Mouse (Mus musculus): ENCODE data around the gene Cd3eap. TPM values are rescaled to one million over a fixed set of nuclear protein-coding genes. Genes with fewer than 3 reads are reported as not detected.

Gene Cd3eap
- polyA plus RNA-seq, 1 experiment from 2014 or later = 15.0 TPM

DNA sequence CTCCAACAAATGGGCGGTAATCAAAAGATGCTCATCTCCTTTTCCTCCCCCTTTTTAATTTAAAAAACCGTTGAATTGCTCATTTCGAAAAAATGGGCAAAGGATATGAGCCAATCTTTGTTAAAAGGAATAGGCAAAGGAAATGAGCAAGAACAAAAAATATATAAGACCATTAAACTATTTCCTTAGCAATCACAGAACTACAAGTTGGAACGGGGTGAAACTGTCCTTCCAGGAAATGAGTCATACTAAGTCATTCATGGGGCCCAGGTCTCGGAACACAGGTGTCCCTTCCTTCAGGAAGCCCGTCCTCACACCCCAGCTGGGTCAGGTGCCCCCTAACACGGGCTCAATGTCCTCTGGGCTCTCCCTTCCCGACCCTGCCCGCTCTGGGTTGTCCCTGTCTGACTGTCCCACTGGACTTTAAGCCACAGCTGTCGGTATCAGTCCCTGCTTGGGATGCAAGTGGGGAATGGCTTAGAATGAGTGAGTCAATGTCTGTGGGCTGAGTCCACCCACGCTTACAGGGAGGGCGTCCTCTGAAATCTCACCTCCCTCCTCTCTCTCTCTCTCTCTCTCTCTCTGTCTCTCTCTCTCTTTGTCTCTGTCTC lies 14.9 kb downstream of the Cd3eap start, which contains the start of gene Ercc1:
TSS of gene Ercc1 (plus strand) at position 542 of the 611 bp plus-strand sequence.
- Histone ChIP-seq H3K4me2 (peak within 1 kb of the TSS; percentile 85), H3K9ac (peak within 1 kb of the TSS; percentile 67), H3K27ac (peak within 1 kb of the TSS; percentile 70; the same call in 1 of the 2 replicates), H3K36me3 (peaks cover 9% of the 10 kb centered on the region), H3K4me1 (replicated peaks) (peaks cover 42% of the 10 kb centered on the region), H3K4me3 (replicated peaks) (peak within 1 kb of the TSS; percentile 70), H3K9me3 (replicated peaks) (no peaks in the 10 kb centered on the region), H3K27me3 (peaks cover 46% of the 10 kb centered on the region)
- WGBS (ENCODE audit: insufficient replicate concordance) = 18% methylated on average over 12 of the region's 12 CpGs
- DNase-seq = no peak
- ATAC-seq (ENCODE audit: low read depth) = no peak

DNA sequence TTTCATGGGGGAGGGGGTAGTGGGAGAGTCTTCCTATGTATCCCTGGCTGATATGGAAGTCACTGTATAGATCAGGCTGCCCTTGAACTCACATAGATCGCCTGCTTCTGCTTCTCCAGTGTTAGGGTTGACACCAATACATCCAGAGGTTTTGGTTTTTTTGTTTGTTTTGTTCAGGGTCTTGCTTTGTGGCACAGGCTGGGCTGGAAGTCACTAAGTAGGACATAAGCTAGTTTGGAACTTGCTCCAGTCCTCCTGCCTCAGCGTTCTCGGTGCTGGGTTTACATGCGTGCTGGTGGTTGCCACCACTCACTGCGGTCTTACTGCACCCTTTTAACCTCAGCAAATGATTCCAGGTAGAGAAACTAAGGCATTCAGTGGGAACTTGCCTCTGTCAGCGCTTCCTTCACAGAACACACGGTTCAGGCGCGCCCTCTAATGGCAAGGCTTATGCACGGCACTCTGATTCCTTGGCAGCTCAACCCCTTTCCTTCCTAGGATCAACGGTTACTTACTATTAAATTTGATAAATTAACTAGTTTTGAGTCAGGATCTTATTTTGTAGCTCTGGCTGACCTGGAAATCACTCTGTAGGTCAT lies 16.0 kb downstream of the Cd3eap start:
- no peak for ATAC-seq (ENCODE audit: low read depth)
- WGBS (ENCODE audit: insufficient replicate concordance) = under 1% methylated on average over 11 of the region's 11 CpGs
- H3K27ac ChIP-seq = no peak overlapping the region
- H3K4me1 ChIP-seq (replicated peaks) = peaks cover 39% of the 10 kb centered on the region
- H3K9me3 ChIP-seq (replicated peaks) = no peaks in the 10 kb centered on the region
- H3K27me3 ChIP-seq = peaks cover 53% of the 10 kb centered on the region
- peak overlapping the region; percentile 56; the same call in 1 of the 2 replicates for H3K4me2 ChIP-seq
- H3K36me3 ChIP-seq = no peaks in the 10 kb centered on the region; the same call in 1 of the 2 replicates
- no peak overlapping the region for H3K9ac ChIP-seq
- H3K4me3 ChIP-seq (replicated peaks) = no peak overlapping the region
- DNase-seq = peak; percentile 46

DNA sequence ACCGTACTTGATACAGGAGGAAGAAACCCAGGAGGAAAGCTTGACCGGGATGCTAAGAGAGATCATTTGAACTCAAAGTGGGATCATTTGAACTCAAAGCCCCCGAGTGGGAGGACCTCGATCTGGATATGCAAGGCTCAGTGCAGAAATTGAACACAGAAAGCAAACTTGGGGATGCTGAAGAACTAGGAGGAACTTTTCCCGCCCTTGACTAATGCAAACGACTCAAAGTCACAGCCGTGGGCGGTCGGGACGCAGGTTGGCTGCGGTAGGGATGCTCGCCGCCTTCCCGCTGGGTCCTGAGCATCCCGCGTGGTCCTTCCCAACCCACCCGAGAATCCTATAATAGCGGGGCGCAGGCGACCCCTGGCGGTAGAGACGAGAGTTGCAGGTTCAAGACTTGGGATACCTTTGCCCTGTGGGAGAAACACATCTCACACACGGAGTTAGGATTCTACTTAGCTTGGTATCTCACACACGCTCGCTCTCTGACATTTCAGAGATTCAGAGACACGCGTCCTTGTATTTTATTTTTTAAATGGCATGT lies 16.7 kb downstream of the Cd3eap start:
- H3K27me3 ChIP-seq = peaks cover 60% of the 10 kb centered on the region
- peak overlapping the region; percentile 56 for H3K4me2 ChIP-seq
- H3K36me3 ChIP-seq = no peaks in the 10 kb centered on the region
- H3K9me3 ChIP-seq (replicated peaks) = no peaks in the 10 kb centered on the region
- under 1% methylated on average over 27 of the region's 27 CpGs for WGBS (ENCODE audit: insufficient replicate concordance)
- no peak overlapping the region for H3K27ac ChIP-seq
- H3K9ac ChIP-seq = peak overlapping the region; percentile 20; the same call in 1 of the 2 replicates
- no peak for DNase-seq
- ATAC-seq (ENCODE audit: low read depth) = no peak
- H3K4me3 ChIP-seq (replicated peaks) = peak overlapping the region; percentile 38
- peaks cover 43% of the 10 kb centered on the region for H3K4me1 ChIP-seq (replicated peaks)

DNA sequence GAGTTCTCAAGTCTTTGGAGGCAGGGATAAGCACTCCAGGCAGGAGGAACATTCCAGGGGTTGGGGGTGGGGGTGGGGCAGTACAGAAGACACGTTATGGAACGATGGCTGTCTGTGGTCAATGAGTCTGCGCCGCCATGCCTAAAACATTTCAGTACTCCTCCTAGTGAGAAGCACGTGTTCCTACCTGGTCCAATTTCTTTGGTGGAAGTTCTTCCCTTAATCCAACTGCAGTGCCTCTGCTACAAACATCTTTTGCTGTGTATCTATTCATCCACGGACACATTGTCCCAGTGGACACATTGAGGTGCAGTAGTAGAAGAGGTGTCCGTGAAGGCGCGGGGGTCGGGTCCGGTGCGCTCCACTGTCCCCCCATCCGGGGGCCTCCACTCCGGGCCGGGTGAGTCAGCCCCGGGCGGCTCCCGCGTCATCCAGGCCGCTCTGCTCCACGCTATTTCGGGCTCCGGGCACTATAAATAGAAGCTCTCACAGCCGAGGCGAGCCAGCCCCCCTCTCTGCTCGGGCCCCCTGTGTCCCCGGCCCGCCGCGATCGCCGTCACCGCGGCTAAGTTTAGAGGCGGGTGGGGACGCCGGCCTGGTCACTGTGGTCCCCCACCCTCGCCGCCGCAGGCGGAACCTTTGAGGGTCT lies 17.4 kb downstream of the Cd3eap start:
- peak overlapping the region; percentile 56 for H3K4me2 ChIP-seq
- no peaks in the 10 kb centered on the region for H3K9me3 ChIP-seq (replicated peaks)
- H3K9ac ChIP-seq = peak overlapping the region; percentile 20; the same call in 1 of the 2 replicates
- 2% methylated on average over 41 of the region's 41 CpGs for WGBS (ENCODE audit: insufficient replicate concordance)
- DNase-seq (no peak), ATAC-seq (ENCODE audit: low read depth) (no peak)
- no peak overlapping the region for H3K27ac ChIP-seq
- H3K4me3 ChIP-seq (replicated peaks) = peak overlapping the region; percentile 38
- peaks cover 43% of the 10 kb centered on the region for H3K4me1 ChIP-seq (replicated peaks)
- H3K36me3 ChIP-seq = no peaks in the 10 kb centered on the region
- H3K27me3 ChIP-seq = peaks cover 62% of the 10 kb centered on the region

DNA sequence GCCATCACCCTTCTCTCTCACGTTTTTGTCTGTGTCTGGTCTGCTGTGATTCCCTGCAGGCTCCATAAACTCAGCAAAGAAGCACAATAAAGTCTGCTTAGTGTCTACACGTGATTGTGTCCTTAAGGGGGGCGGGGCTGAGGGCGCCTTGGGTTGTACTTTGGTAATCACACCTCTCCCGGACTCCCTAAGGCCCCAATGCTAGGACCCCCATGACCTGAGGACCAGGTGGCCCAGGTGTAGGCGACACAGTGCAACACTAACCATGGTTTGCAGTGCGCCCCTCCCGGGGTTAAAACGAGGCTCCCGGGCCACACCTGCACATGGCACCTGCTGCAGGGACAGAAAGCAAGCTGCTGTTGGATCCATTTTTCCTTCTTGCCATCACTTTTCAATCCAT lies 18.0 kb downstream of the Cd3eap start:
- no peak overlapping the region for H3K4me3 ChIP-seq (replicated peaks)
- no peaks in the 10 kb centered on the region for H3K36me3 ChIP-seq
- no peak for DNase-seq
- H3K4me1 ChIP-seq (replicated peaks) = peaks cover 43% of the 10 kb centered on the region
- no peak overlapping the region for H3K4me2 ChIP-seq
- no peak overlapping the region for H3K9ac ChIP-seq
- WGBS (ENCODE audit: insufficient replicate concordance) = 20% methylated on average over 10 of the region's 10 CpGs
- no peak overlapping the region for H3K27ac ChIP-seq
- ATAC-seq (ENCODE audit: low read depth) = no peak
- H3K27me3 ChIP-seq = peaks cover 64% of the 10 kb centered on the region
- H3K9me3 ChIP-seq (replicated peaks) = no peaks in the 10 kb centered on the region

DNA sequence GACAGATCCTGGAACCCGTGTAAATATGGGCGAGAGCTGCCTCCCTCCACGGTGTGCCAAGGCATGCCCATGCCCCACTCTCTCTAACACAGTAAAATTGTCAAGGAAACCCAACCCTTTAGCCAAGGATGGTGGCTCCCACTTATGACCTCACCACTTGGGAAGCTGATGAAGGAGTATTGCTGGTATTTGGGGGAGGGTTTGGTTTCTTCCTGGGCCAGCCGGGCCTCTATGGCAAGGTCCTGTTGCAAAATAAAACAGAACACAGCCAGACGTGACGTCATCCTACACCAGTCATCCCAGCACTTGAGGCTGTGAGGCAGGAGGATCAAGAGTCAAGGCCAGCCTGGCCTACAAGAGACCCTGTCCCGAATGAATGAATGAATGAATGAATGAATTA lies 20.7 kb downstream of the Cd3eap start:
- no peaks in the 10 kb centered on the region for H3K9me3 ChIP-seq (replicated peaks)
- peaks cover 63% of the 10 kb centered on the region for H3K27me3 ChIP-seq
- H3K9ac ChIP-seq = no peak overlapping the region
- peaks cover 30% of the 10 kb centered on the region for H3K4me1 ChIP-seq (replicated peaks)
- ATAC-seq (ENCODE audit: low read depth) (no peak), DNase-seq (no peak)
- H3K4me2 ChIP-seq = no peak overlapping the region
- no peaks in the 10 kb centered on the region for H3K36me3 ChIP-seq
- H3K4me3 ChIP-seq (replicated peaks) = no peak overlapping the region
- H3K27ac ChIP-seq = no peak overlapping the region
- WGBS (ENCODE audit: insufficient replicate concordance) = 52% methylated on average over 7 of the region's 7 CpGs

DNA sequence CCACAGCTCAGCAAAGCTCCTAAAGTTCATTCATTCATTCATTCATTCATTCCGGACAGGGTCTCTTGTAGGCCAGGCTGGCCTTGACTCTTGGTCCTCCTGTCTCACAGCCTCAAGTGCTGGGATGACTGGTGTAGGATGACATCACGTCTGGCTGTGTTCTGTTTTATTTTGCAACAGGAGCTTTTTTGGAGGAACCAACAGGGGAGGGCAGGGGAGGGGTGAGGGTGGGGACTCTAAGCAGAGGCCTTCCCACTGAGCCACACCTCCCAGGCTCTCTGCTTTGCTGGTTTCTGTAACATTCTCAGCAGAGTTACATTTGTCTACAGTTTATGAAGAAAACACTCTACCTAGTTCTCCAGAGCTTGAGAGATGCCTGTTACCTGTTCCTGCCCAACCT lies 21.2 kb downstream of the Cd3eap start:
- H3K27me3 ChIP-seq = peaks cover 59% of the 10 kb centered on the region
- no peak for ATAC-seq (ENCODE audit: low read depth)
- 41% methylated on average over 2 of the region's 2 CpGs for WGBS (ENCODE audit: insufficient replicate concordance)

DNA sequence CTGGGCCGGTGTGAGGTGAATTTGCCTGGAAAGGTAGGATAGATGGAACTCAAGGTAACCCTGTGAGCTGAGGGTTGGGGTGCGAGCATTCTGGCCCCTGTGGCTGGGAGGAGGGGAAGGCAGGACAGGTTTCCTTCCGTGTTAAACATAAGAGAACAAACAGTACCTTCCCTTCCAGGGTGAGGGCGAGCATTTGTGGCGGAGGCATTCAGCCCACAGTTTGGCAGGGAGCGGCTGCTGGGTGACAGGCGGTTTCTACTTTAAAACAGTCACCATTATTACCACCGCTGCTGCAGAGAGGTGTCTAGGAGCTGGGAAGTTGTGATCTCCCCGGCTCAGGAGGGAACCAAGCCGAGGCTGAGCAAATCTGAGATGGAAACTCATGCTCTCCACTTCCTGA lies 22.2 kb downstream of the Cd3eap start:
- H3K9ac ChIP-seq = no peak overlapping the region
- H3K27ac ChIP-seq = no peak overlapping the region
- no peaks in the 10 kb centered on the region for H3K9me3 ChIP-seq (replicated peaks)
- WGBS (ENCODE audit: insufficient replicate concordance) = 39% methylated on average over 10 of the region's 10 CpGs
- no peaks in the 10 kb centered on the region for H3K36me3 ChIP-seq
- no peak for ATAC-seq (ENCODE audit: low read depth)
- no peak overlapping the region for H3K4me2 ChIP-seq
- no peak overlapping the region for H3K4me3 ChIP-seq (replicated peaks)
- peaks cover 59% of the 10 kb centered on the region for H3K27me3 ChIP-seq
- DNase-seq = no peak
- H3K4me1 ChIP-seq (replicated peaks) = peaks cover 29% of the 10 kb centered on the region

More for the DNA sequence above, 21.2 kb downstream of the Cd3eap start:
- H3K9me3 ChIP-seq (replicated peaks) = no peaks in the 10 kb centered on the region
- no peak overlapping the region for H3K4me2 ChIP-seq
- DNase-seq = no peak
- H3K4me3 ChIP-seq (replicated peaks) = no peak overlapping the region
- no peak overlapping the region for H3K9ac ChIP-seq
- H3K36me3 ChIP-seq = no peaks in the 10 kb centered on the region
- H3K4me1 ChIP-seq (replicated peaks) = peaks cover 30% of the 10 kb centered on the region
- no peak overlapping the region for H3K27ac ChIP-seq

DNA sequence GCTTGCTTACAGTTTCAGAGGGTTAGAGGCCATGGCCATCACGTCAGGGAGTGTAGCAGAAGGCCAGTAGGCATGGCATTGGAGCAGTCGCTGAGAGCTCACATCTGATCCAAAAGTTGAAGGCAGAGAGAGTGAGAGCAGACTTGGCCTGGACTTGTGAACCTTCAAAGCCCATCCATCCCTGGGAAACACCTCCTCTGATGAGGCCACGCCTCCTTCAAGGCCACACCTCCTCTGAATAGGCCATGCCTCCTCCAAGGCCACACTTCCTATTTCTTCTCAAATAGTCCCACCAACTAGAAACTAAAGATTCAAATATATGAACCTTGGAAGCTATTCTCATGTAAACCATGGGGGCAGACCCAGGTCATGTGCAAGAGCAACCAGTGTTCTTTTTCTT lies 23.7 kb downstream of the Cd3eap start:
- DNase-seq (no peak), ATAC-seq (ENCODE audit: low read depth) (peak; percentile 35; the same call in 1 of the 2 replicates)
- Histone ChIP-seq H3K4me1 (replicated peaks) (peaks cover 26% of the 10 kb centered on the region), H3K36me3 (no peaks in the 10 kb centered on the region), H3K4me3 (replicated peaks) (no peak overlapping the region), H3K9me3 (replicated peaks) (no peaks in the 10 kb centered on the region), H3K27me3 (peaks cover 54% of the 10 kb centered on the region), H3K4me2 (no peak overlapping the region), H3K9ac (no peak overlapping the region), H3K27ac (no peak overlapping the region)
- 34% methylated on average over 3 of the region's 3 CpGs for WGBS (ENCODE audit: insufficient replicate concordance)

DNA sequence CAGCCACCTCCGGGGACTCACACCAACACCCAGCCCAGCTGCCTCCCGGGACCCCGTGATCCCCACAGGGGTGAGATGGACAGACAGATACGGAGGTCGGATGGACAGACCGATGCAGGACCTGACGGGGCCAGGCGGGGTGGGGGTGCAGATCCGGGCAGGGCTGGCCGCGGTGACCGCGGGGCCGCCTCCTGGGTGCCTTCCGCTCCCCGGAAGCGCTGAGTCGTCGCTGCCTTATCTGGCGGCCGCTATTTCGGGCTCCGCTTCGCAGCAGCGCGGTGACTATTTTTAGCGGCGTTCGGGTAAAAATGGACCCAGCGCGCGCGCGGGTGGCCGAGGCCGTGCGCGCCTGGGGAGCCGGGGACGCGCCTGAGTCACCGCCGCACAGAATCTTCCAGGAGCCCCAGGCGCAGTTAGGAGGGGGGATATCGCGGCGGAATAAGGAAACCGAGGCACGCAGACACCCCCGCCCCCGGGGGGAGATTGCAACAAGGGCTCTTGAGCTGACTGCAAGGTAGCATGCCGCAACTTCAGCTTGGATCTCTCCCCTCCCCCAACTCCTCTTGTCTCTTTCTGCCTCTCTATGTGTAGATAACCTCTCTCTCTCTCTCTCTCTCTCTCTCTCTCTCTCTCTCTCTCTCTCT lies 26.5 kb downstream of the Cd3eap start:
- under 1% methylated on average over 51 of the region's 52 CpGs for WGBS (ENCODE audit: insufficient replicate concordance)
- Histone ChIP-seq H3K27ac (peak overlapping the region; percentile 75; the same call in 1 of the 2 replicates), H3K4me2 (peak overlapping the region; percentile 90), H3K9ac (peak overlapping the region; percentile 74), H3K9me3 (replicated peaks) (0 out of 2 replicates have a peak, but pooled peaks cover 3% of the 10 kb centered on the region), H3K4me3 (replicated peaks) (peak overlapping the region; percentile 67), H3K27me3 (peaks cover 35% of the 10 kb centered on the region), H3K4me1 (replicated peaks) (peaks cover 29% of the 10 kb centered on the region), H3K36me3 (no peaks in the 10 kb centered on the region)
- ATAC-seq (ENCODE audit: low read depth) (peak; percentile 57), DNase-seq (peak; percentile 34)

DNA sequence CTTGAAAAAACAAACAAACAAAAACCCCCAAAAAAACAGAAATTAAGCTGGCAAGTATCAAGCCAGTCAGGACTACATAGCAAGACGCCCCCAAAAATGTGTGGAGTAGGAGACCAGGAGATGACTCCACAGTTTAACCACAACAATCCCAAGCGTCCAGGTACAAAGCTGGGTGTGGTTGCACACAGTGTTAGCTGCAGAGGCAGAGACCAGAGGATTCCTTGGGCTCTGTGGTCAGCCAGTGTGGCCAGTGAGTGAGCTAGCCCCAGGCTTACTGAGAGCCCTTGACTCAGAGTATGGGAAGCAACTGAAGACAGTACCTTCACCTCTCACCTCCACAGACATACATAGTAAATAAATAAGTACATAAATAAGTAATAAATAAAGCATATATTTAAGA lies 27.4 kb downstream of the Cd3eap start:
- no peak for ATAC-seq (ENCODE audit: low read depth)

More for the DNA sequence above, 27.4 kb downstream of the Cd3eap start:
- H3K4me1 ChIP-seq (replicated peaks) = peaks cover 38% of the 10 kb centered on the region
- H3K27ac ChIP-seq = no peak overlapping the region
- DNase-seq = no peak
- WGBS (ENCODE audit: insufficient replicate concordance) = 41% methylated on average over 2 of the region's 2 CpGs
- H3K4me2 ChIP-seq = no peak overlapping the region
- H3K9me3 ChIP-seq (replicated peaks) = 0 out of 2 replicates have a peak, but pooled peaks cover 3% of the 10 kb centered on the region
- H3K27me3 ChIP-seq = peaks cover 30% of the 10 kb centered on the region
- H3K9ac ChIP-seq = no peak overlapping the region
- H3K36me3 ChIP-seq = no peaks in the 10 kb centered on the region
- H3K4me3 ChIP-seq (replicated peaks) = no peak overlapping the region
